Mouse (Mus musculus) hindbrain, postnatal 0 days (tissue): ENCODE measurements around the gene Lman2l. TPM values are rescaled to one million over a fixed set of nuclear protein-coding genes. Genes with fewer than 3 reads are reported as not detected.

Experiments
- ATAC-seq: fragments of 200-750 bp; cut with Nextera tagmentation; 2 replicates; pipeline ENCODE4 v1.8.0; 2017; ENCODE audit warnings: mild to moderate bottlenecking, moderate TSS enrichment, moderate library complexity
- DNase-seq: peaks from one replicate; pipeline ENCODE4 v3.0.0-alpha.2; 2015; ENCODE audit warnings: low spot score
- H3K27ac ChIP-seq: fragments of 300-500 bp; sonication (generic); 2 replicates; pipeline ENCODE4 v1.5.1; 2014; ENCODE audit warnings: mild to moderate bottlenecking
- H3K27me3 ChIP-seq: fragments of 300-500 bp; sonication (generic); 2 replicates; pipeline ENCODE4 v1.6.1; 2014; ENCODE audit warnings: low read length, mixed read lengths; ENCODE audit not compliant: insufficient read depth
- H3K36me3 ChIP-seq: fragments of 300-500 bp; sonication (generic); 2 replicates; pipeline ENCODE4 v1.6.1; 2014; ENCODE audit warnings: low read length, mixed read lengths; ENCODE audit not compliant: insufficient read depth
- H3K4me1 ChIP-seq: fragments of 300-500 bp; sonication (generic); 2 replicates; pipeline ENCODE4 v1.6.1; 2014; ENCODE audit warnings: antibody characterized with exemption, low read length, mixed read lengths; ENCODE audit not compliant: insufficient read depth
- H3K4me2 ChIP-seq: fragments of 300-500 bp; sonication (generic); 2 replicates; pipeline ENCODE4 v1.6.1; 2014; ENCODE audit warnings: low read depth, mild to moderate bottlenecking, low read length, moderate library complexity, mixed read lengths
- H3K4me3 ChIP-seq: fragments of 300-500 bp; sonication (generic); 2 replicates; pipeline ENCODE4 v1.5.1; 2014; ENCODE audit warnings: low read length
- H3K9ac ChIP-seq: fragments of 300-500 bp; sonication (generic); replicated peaks from 2 replicates; pipeline ENCODE4 v1.6.1; 2014; ENCODE audit warnings: mild to moderate bottlenecking, low read length, moderate library complexity, mixed read lengths
- H3K9me3 ChIP-seq: fragments of 300-500 bp; sonication (generic); 2 replicates; pipeline ENCODE4 v1.6.1; 2016; ENCODE audit warnings: low read length, mixed read lengths
- CTCF ChIP-seq: IDR thresholded peaks from 2 replicates; pipeline ENCODE4 v1.5.1; 2016; ENCODE audit warnings: antibody characterized with exemption, control low read depth, low read depth
- WGBS: fragments of 180-500 bp; shearing (Covaris S2); extraction: QIAGEN DNeasy Blood & Tissue Kit; methylation state at CpG from one replicate; pipeline ENCODE4 v1.1.7; 2014; 5-methylcytosine and 5-hydroxymethylcytosine counted together
- polyA plus RNA-seq: library from polyadenylated mRNA; unstranded; fragments of >200 nt; fragmentation: Nextera tagmentation; extraction: Ambion mirVana; gene quantifications from 2 replicates; pipeline ENCODE4 v1.2.1, GENCODE M21; 2015
- total RNA-seq: library from RNA; depleted of rRNA; stranded (reverse); fragments of >200 nt; gene quantifications from 2 replicates; pipeline ENCODE4 v1.2.3, GENCODE M21; 2014; rRNA removed

Lman2l gene
- total RNA-seq (20.4 and 21.6 TPM in 2 replicates), polyA plus RNA-seq (42.6 and 45.5 TPM in 2 replicates)

GRCm38 (mm10) chr1:36444471-36445464, at the start of gene Lman2l:
Gene Lman2l (minus strand): TSS chr1:36445271.
- no peaks in the 10 kb centered on the region for H3K9me3 ChIP-seq
- no peaks in the 10 kb centered on the region for H3K27me3 ChIP-seq
- H3K4me3 ChIP-seq = peak within 1 kb of the TSS; percentile 90
- peak within 1 kb of the TSS; percentile 71 for H3K4me2 ChIP-seq
- no peaks in the 10 kb centered on the region for H3K36me3 ChIP-seq
- no peak for TF ChIP-seq CTCF
- ATAC-seq (peak; percentile 100), DNase-seq (peak; percentile 98)
- H3K9ac ChIP-seq = peak within 1 kb of the TSS; percentile 68
- peak within 1 kb of the TSS; percentile 79 for H3K27ac ChIP-seq
- 0 out of 2 replicates have a peak, but pooled peaks cover 3% of the 10 kb centered on the region for H3K4me1 ChIP-seq
- WGBS = under 1% methylated on average over 57 of the region's 57 CpGs

GRCm38 (mm10) chr1:36493299-36493698, 48.2 kb upstream of the Lman2l start:
- DNase-seq (no peak), ATAC-seq (no peak)
- WGBS = 81% methylated on average over 6 of the region's 6 CpGs
- Histone ChIP-seq H3K4me3 (no peak overlapping the region), H3K27me3 (no peaks in the 10 kb centered on the region), H3K9ac (no peak overlapping the region), H3K27ac (no peak overlapping the region), H3K9me3 (no peaks in the 10 kb centered on the region), H3K4me1 (no peaks in the 10 kb centered on the region), H3K36me3 (no peaks in the 10 kb centered on the region), H3K4me2 (no peak overlapping the region)
- TF ChIP-seq CTCF = no peak

- no peak overlapping the region for H3K9ac ChIP-seq
Observed at GRCm38 (mm10) chr1:36492416-36493139, 47.5 kb upstream of the Lman2l start.

GRCm38 (mm10) chr1:36489661-36490060, 44.6 kb upstream of the Lman2l start:
- ATAC-seq (no peak), DNase-seq (no peak)
- H3K4me2 ChIP-seq = no peak overlapping the region
- no peaks in the 10 kb centered on the region for H3K4me1 ChIP-seq
- no peaks in the 10 kb centered on the region for H3K36me3 ChIP-seq
- H3K9ac ChIP-seq = no peak overlapping the region
- 61% methylated on average over 6 of the region's 6 CpGs for WGBS
- H3K4me3 ChIP-seq = no peak overlapping the region
- H3K27me3 ChIP-seq = no peaks in the 10 kb centered on the region
- H3K27ac ChIP-seq = no peak overlapping the region
- no peak for TF ChIP-seq CTCF
- H3K9me3 ChIP-seq = no peaks in the 10 kb centered on the region

More at GRCm38 (mm10) chr1:36492416-36493139, 47.5 kb upstream of the Lman2l start:
- peak; percentile 57 for DNase-seq
- no peaks in the 10 kb centered on the region for H3K4me1 ChIP-seq
- TF ChIP-seq CTCF = peak; percentile 71
- no peaks in the 10 kb centered on the region for H3K36me3 ChIP-seq
- ATAC-seq = peak; percentile 80
- H3K9me3 ChIP-seq = no peaks in the 10 kb centered on the region
- no peak overlapping the region for H3K4me3 ChIP-seq
- no peaks in the 10 kb centered on the region for H3K27me3 ChIP-seq
- H3K27ac ChIP-seq = no peak overlapping the region
- no peak overlapping the region for H3K4me2 ChIP-seq
- WGBS = 51% methylated on average over 9 of the region's 9 CpGs

- Histone ChIP-seq H3K27ac (no peak overlapping the region), H3K4me1 (no peaks in the 10 kb centered on the region), H3K27me3 (no peaks in the 10 kb centered on the region), H3K9ac (no peak overlapping the region), H3K4me2 (no peak overlapping the region), H3K4me3 (no peak overlapping the region), H3K9me3 (no peaks in the 10 kb centered on the region), H3K36me3 (no peaks in the 10 kb centered on the region)
- DNase-seq = no peak
- 58% methylated on average over 9 of the region's 9 CpGs for WGBS
- ATAC-seq = no peak
- no peak for TF ChIP-seq CTCF
Observed at GRCm38 (mm10) chr1:36487111-36487510, 42.0 kb upstream of the Lman2l start.

- DNase-seq (no peak), ATAC-seq (no peak)
- Histone ChIP-seq H3K27ac (no peak overlapping the region), H3K9ac (no peak overlapping the region), H3K27me3 (no peaks in the 10 kb centered on the region), H3K4me3 (no peak overlapping the region), H3K4me1 (no peaks in the 10 kb centered on the region), H3K9me3 (no peaks in the 10 kb centered on the region), H3K4me2 (no peak overlapping the region), H3K36me3 (no peaks in the 10 kb centered on the region)
- no peak for TF ChIP-seq CTCF
- WGBS = 72% methylated on average over 7 of the region's 7 CpGs
Observed at GRCm38 (mm10) chr1:36485080-36485479, 40.0 kb upstream of the Lman2l start.
